Mouse (Mus musculus): Measurements from ENCODE around the gene Pdxdc1.

GRCm38 (mm10) chr16:13907297-13907696 lies 4.4 kb upstream of the Pdxdc1 start:
- TF ChIP-seq CTCF (IDR thresholded peaks at IDR 0.05; ENCODE audit: low read depth, low read length) (no peak), EP300 (IDR thresholded peaks at IDR 0.05; ENCODE audit: insufficient read depth, low read depth, low read length) (no peak)

Measured in ES-Bruce4 (cell line).